Mouse (Mus musculus): ENCODE measurements around the gene Phlda2. TPM values are rescaled to one million over a fixed set of nuclear protein-coding genes. Genes with fewer than 3 reads are reported as not detected.

Gene Phlda2
- polyA plus RNA-seq, 1 experiment from 2014 or later, result 0.47 TPM

DNA sequence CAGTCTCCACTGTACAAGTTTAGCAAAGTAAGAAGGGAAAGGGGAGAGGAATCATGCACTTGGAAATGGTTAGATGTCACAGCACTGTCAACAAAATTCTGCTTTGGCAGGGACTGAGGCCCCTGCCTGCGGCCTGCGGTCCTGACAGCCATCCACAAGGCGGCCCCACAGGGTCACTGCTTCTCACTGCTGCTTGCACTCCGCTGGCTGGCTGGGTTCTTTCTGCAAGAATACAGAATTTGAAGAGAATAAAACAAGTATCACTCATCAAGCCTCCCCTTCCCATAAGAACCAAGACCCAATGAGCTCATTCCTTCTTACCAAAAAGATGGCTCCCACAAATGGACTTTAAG is 11.4 kb upstream of the Phlda2 start:
- Histone ChIP-seq H3K27me3 (no peaks in the 10 kb centered on the region), H3K36me3 (peaks cover 65% of the 10 kb centered on the region), H3K4me1 (no peaks in the 10 kb centered on the region), H3K9me3 (no peaks in the 10 kb centered on the region), H3K4me3 (no peak overlapping the region), H3K27ac (replicated peaks) (no peak overlapping the region), H3K9ac (replicated peaks) (no peak overlapping the region), H3K4me2 (replicated peaks) (no peak overlapping the region)
- no peak for ATAC-seq (replicated peaks)
- 95% methylated on average over 4 of the region's 4 CpGs for WGBS

DNA sequence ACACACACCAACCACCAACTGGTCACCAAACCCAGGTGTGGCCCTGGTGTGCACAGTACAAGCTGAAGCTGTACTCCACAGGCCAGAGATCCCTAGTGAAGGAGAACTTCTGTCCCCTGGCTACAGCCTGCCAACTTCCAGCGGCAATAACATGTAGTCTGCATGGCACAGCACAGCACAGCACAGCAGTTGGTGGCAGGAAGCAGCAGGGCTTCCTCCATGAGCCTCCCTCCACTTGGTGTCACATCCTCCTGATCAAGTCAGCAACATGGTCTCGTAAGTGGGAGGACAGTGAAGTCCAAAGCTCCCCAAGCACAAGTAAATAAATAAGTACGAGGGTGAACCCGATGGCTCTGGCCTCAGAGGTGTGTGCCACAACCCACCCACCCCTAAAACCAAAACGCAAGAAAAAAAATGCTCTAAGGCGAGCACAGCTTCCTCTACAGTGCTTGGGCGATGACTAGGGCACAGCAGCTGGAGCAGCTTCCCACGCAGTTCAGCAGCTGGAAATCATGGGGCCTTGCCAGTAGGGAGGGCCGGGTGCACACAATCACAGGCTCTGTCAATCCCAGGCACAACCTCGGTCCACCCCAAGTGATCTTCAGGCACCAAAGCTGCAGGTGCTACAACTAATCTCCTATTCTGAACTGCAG is 10.9 kb upstream of the Phlda2 start:
- H3K9ac ChIP-seq (replicated peaks), result no peak overlapping the region
- peaks cover 60% of the 10 kb centered on the region for H3K36me3 ChIP-seq
- no peak overlapping the region for H3K4me2 ChIP-seq (replicated peaks)
- ATAC-seq (replicated peaks), result no peak
- H3K9me3 ChIP-seq, result no peaks in the 10 kb centered on the region
- no peak overlapping the region for H3K27ac ChIP-seq (replicated peaks)
- no peak overlapping the region for H3K4me3 ChIP-seq
- H3K4me1 ChIP-seq, result no peaks in the 10 kb centered on the region
- H3K27me3 ChIP-seq, result no peaks in the 10 kb centered on the region
- 89% methylated on average over 10 of the region's 10 CpGs for WGBS

DNA sequence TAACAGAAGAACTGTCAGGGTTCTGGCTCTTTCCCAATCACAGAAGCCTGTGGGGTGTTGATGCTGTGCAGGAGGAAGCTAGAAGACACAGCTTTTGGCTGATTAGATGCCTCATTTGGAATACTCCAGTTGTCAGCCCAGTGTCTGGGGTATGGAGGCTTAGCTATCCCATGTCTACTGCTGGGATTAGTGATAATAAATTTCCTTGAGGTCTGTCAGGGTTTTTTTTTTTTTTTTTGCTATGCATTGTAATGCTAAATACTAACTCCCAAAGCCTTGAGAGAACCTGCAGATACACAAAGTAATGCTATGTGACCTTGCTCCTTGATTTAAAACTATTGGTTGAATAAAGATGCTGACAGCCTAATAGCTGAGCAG is 8.4 kb upstream of the Phlda2 start:
- H3K4me1 ChIP-seq, result no peaks in the 10 kb centered on the region
- H3K27ac ChIP-seq (replicated peaks), result no peak overlapping the region
- H3K4me3 ChIP-seq, result no peak overlapping the region
- no peaks in the 10 kb centered on the region for H3K27me3 ChIP-seq
- ATAC-seq (replicated peaks), result no peak
- H3K9me3 ChIP-seq, result no peaks in the 10 kb centered on the region
- H3K9ac ChIP-seq (replicated peaks), result no peak overlapping the region
- no peak overlapping the region for H3K4me2 ChIP-seq (replicated peaks)
- H3K36me3 ChIP-seq, result peaks cover 36% of the 10 kb centered on the region

DNA sequence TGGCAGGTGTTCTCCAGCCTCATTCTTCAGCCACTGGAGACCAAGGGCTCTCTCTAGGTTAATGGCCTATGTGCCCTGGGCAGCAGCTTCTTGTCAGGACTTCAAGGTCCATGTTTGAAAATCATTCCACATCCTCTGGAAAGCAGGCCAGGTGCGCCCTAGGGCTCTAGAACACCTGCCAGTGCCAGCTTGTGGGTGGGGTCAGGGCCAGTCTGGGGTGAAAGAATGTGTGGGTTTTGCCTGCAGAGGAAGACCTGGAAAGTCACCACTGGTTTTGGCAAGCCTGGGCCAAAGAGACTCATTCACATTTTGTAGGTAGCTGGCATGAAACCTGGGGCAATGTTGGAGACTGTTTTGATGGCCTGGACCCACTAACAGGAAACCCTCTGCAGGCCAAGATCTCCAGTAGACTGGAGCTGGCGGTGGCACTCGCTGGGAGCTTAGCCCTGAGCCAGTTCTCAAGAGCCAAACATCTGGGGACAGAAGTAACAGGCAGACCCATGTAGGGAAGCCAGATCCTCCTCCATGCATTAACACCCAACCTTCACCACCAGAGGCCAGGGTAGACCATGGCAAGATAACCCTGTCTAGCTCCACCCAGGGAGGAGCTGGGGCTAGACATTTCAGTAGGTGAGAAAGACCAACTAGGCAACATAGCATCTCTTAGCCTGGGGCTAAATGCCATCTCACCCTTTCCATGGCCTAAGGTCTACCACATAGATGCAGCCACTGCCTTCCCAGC is 7.8 kb upstream of the Phlda2 start:
- Histone ChIP-seq H3K9ac (replicated peaks) (no peak overlapping the region), H3K9me3 (no peaks in the 10 kb centered on the region), H3K27me3 (no peaks in the 10 kb centered on the region), H3K4me3 (no peak overlapping the region), H3K4me2 (replicated peaks) (no peak overlapping the region), H3K27ac (replicated peaks) (no peak overlapping the region), H3K36me3 (peaks cover 31% of the 10 kb centered on the region), H3K4me1 (no peaks in the 10 kb centered on the region)
- 93% methylated on average over 3 of the region's 3 CpGs for WGBS
- no peak for ATAC-seq (replicated peaks)

GRCm38 (mm10) chr7:143509566-143509965 is 6.6 kb upstream of the Phlda2 start:
- no peaks in the 10 kb centered on the region for H3K9me3 ChIP-seq
- H3K4me3 ChIP-seq, result no peak overlapping the region
- H3K4me1 ChIP-seq, result no peaks in the 10 kb centered on the region
- no peak overlapping the region for H3K27ac ChIP-seq (replicated peaks)
- peaks cover 7% of the 10 kb centered on the region; the same call in 1 of the 2 replicates for H3K27me3 ChIP-seq
- H3K9ac ChIP-seq (replicated peaks), result no peak overlapping the region
- H3K4me2 ChIP-seq (replicated peaks), result no peak overlapping the region
- peaks cover 19% of the 10 kb centered on the region for H3K36me3 ChIP-seq
- 83% methylated on average over 1 of the region's 1 CpGs for WGBS
- no peak for ATAC-seq (replicated peaks)

- Histone ChIP-seq H3K36me3 (no peaks in the 10 kb centered on the region), H3K4me2 (replicated peaks) (no peak overlapping the region), H3K4me1 (peaks cover 12% of the 10 kb centered on the region), H3K4me3 (no peak overlapping the region), H3K9me3 (no peaks in the 10 kb centered on the region), H3K27ac (replicated peaks) (no peak overlapping the region), H3K27me3 (peaks cover 33% of the 10 kb centered on the region), H3K9ac (replicated peaks) (no peak overlapping the region)
- ATAC-seq (replicated peaks), result no peak
- WGBS, result 22% methylated on average over 7 of the region's 7 CpGs
These were observed 3.7 kb upstream of the Phlda2 start for GRCm38 (mm10) chr7:143506675-143507074.

DNA sequence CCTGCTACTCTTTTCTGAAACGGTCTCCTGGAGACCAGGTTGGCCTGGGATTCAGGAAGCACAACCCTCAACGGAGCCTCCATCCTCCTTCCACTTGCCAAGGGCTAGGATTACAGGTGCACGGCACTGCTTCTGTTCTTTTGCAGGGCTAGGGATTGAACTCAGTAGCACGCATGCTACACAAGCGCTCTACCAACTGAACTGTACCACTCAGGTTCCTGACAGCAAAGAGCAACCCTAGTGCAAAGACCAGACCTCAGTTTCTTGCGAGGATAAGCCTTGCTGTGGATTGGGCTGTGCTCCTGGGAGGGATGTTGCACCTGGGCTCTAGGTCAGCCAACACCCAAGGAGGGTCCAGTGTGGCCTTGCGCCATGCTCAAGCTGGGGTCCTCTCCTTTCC is 3.3 kb upstream of the Phlda2 start:
- Histone ChIP-seq H3K4me3 (no peak overlapping the region), H3K4me1 (peaks cover 15% of the 10 kb centered on the region), H3K9ac (replicated peaks) (no peak overlapping the region), H3K27me3 (peaks cover 37% of the 10 kb centered on the region), H3K27ac (replicated peaks) (no peak overlapping the region), H3K4me2 (replicated peaks) (no peak overlapping the region), H3K36me3 (no peaks in the 10 kb centered on the region), H3K9me3 (no peaks in the 10 kb centered on the region)
- 63% methylated on average over 7 of the region's 7 CpGs for WGBS
- ATAC-seq (replicated peaks), result no peak

DNA sequence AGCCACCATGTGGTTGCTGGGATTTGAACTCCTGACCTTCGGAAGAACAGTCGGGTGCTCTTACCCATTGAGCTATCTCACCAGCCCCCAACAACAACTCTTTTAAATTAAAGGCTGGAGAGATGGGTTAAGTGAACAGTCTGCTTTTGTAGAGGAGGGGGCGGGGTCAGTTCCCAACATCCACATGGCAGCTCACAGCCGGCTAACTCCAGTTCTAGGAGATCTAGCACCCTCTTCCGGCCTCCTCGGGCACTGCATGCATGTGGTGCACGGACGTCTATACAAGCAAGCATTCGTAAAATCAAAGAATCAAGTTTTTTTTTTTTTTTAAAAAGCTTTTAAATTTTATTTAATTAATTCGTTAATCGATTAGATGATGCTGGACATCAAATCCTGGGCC is 2.9 kb upstream of the Phlda2 start:
- H3K36me3 ChIP-seq, result no peaks in the 10 kb centered on the region
- peaks cover 41% of the 10 kb centered on the region for H3K27me3 ChIP-seq
- 28% methylated on average over 11 of the region's 11 CpGs for WGBS
- H3K4me2 ChIP-seq (replicated peaks), result no peak overlapping the region
- no peak for ATAC-seq (replicated peaks)
- H3K27ac ChIP-seq (replicated peaks), result no peak overlapping the region
- no peak overlapping the region for H3K4me3 ChIP-seq
- peaks cover 15% of the 10 kb centered on the region for H3K4me1 ChIP-seq
- no peak overlapping the region for H3K9ac ChIP-seq (replicated peaks)
- no peaks in the 10 kb centered on the region for H3K9me3 ChIP-seq

GRCm38 (mm10) chr7:143505411-143505810 is 2.5 kb upstream of the Phlda2 start:
- H3K4me1 ChIP-seq, result peaks cover 15% of the 10 kb centered on the region
- WGBS, result 93% methylated on average over 2 of the region's 2 CpGs
- no peaks in the 10 kb centered on the region for H3K36me3 ChIP-seq
- no peak for ATAC-seq (replicated peaks)
- no peak overlapping the region for H3K4me2 ChIP-seq (replicated peaks)
- no peak overlapping the region for H3K27ac ChIP-seq (replicated peaks)
- no peaks in the 10 kb centered on the region for H3K9me3 ChIP-seq
- H3K4me3 ChIP-seq, result no peak overlapping the region
- H3K27me3 ChIP-seq, result peaks cover 45% of the 10 kb centered on the region
- no peak overlapping the region for H3K9ac ChIP-seq (replicated peaks)

- Histone ChIP-seq H3K36me3 (no peaks in the 10 kb centered on the region), H3K27me3 (peaks cover 55% of the 10 kb centered on the region), H3K4me1 (peaks cover 15% of the 10 kb centered on the region), H3K9ac (replicated peaks) (no peak overlapping the region), H3K9me3 (no peaks in the 10 kb centered on the region), H3K4me3 (no peak overlapping the region), H3K27ac (replicated peaks) (no peak overlapping the region), H3K4me2 (replicated peaks) (no peak overlapping the region)
- ATAC-seq (replicated peaks), result no peak
- WGBS, result 91% methylated on average over 6 of the region's 6 CpGs
These were observed 976 bp upstream of the Phlda2 start for GRCm38 (mm10) chr7:143503926-143504325.

DNA sequence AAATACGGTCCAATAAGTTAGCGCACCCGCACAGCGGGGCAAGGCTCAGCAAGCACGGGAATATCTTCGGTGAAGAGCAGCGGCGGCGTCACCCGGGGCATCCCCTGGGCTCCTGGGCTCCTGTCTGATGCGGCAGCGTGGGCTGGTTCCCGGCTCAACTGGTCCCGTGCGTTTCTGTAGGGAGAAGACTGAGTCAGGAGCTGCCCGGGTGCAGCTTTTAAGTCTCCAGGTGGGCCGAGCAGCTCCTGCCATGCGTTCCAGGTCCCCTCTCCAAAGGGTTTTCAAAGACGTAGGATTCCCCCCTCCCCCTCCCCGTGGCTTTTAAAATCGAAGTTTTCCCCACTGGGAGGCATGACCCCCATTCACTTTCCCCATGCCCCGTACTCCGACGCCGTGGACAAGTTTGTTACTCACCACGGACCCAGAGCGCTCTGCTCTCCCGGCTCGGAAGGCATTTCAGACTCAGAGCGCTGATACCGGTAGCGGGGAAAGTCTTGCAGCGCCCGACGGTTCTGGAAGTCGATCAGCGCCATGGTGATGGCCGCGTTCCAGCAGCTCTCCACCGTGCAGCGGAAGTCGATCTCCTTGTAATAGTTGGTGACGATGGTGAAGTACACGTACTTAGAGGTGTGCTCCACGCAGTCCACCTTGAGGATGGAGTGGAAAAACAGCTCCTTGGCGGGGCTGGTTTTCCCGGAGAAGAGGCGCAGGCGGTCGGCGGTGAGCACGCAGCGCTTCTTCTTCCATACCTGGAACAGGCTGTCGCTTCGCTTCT is 1.1 kb downstream of the Phlda2 start:
- peak overlapping the region; percentile 11; the same call in 1 of the 2 replicates for H3K9ac ChIP-seq (replicated peaks)
- H3K4me2 ChIP-seq (replicated peaks), result peak overlapping the region; percentile 75
- H3K4me3 ChIP-seq, result peak overlapping the region; percentile 43
- H3K4me1 ChIP-seq, result peaks cover 15% of the 10 kb centered on the region
- no peak overlapping the region for H3K27ac ChIP-seq (replicated peaks)
- H3K27me3 ChIP-seq, result peaks cover 55% of the 10 kb centered on the region
- 3% methylated on average over 55 of the region's 55 CpGs for WGBS
- no peaks in the 10 kb centered on the region for H3K9me3 ChIP-seq
- ATAC-seq (replicated peaks), result no peak
- H3K36me3 ChIP-seq, result no peaks in the 10 kb centered on the region

DNA sequence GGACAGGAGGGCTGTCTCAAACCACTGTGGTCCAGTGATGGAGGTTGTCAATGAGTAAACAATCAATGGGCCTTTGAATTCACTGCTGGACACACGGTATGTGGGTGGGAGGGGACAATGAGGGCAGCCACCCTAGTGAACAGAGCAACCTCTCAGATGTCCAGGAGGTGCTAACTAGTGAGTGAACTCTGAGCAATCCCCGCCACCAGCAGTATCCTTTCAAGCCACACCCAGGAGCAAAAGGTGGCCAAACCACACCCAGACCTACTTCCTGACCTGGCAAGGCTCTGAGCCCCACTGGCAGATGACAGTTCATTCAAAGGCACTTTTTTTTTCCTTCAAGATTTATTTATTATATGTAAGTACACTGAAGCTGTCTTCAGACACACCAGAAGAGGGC is 2.0 kb downstream of the Phlda2 start:
- Histone ChIP-seq H3K9ac (replicated peaks) (no peak overlapping the region), H3K4me3 (no peak overlapping the region), H3K27ac (replicated peaks) (no peak overlapping the region), H3K4me2 (replicated peaks) (no peak overlapping the region), H3K4me1 (peaks cover 15% of the 10 kb centered on the region), H3K36me3 (no peaks in the 10 kb centered on the region), H3K27me3 (peaks cover 55% of the 10 kb centered on the region), H3K9me3 (no peaks in the 10 kb centered on the region)
- no peak for ATAC-seq (replicated peaks)
- 53% methylated on average over 2 of the region's 2 CpGs for WGBS

All from forebrain, embryonic 15.5 days (tissue).